Mouse (Mus musculus): ENCODE results near the gene Gm28827. TPM values are rescaled to one million over a fixed set of nuclear protein-coding genes. Genes with fewer than 3 reads are reported as not detected.

Gene Gm28827
- not detected for polyA plus RNA-seq (2014; fragmentation: Illumina TruSeq; extraction: RNeasy Lipid Tissue Mini Kit (QIAGEN cat#74804); ENCODE audit: low read depth, low replicate concordance)

GRCm38 (mm10) chrY:83030647-83031046, at the start of gene Gm28827:
TSS of gene Gm28827 (plus strand) at chrY:83030947.

